Mouse (Mus musculus) left cerebral cortex, adult 2 months (tissue): ENCODE measurements at regions not wholly inside any gene's neighbourhood (a gene's known extent, or its start where the extent isn't known, plus 50 kb on each side); places are given as distances from the start of the nearest gene placed in this dataset.

ENCODE experiments used
- DNase-seq, 2 experiments: peaks; one replicate each; pipeline ENCODE4 v3.0.0; 2021 to 2022; ENCODE audit warnings: low spot score in 2 of 2, mixed read lengths in 1 of 2; ENCODE audit errors: extremely low spot score in 1 of 2
- H3K27ac ChIP-seq: fragments of 200-600 bp; 2 replicates; pipeline ENCODE4 v1.8.1; 2022
- H3K4me3 ChIP-seq: fragments of 200-600 bp; 2 replicates; pipeline ENCODE4 v1.8.1; 2022
- CTCF ChIP-seq: fragments of 200-600 bp; IDR thresholded peaks from 2 replicates; pipeline ENCODE4 v1.8.1; 2022; ENCODE audit warnings: antibody characterized with exemption, mild to moderate bottlenecking, moderate library complexity
- intact Hi-C: fragments of 180-260 bp; cut with DNase I; formaldehyde crosslinking; loops from one replicate; pipeline ENCODE4 v1.15.1; 2025

DNA sequence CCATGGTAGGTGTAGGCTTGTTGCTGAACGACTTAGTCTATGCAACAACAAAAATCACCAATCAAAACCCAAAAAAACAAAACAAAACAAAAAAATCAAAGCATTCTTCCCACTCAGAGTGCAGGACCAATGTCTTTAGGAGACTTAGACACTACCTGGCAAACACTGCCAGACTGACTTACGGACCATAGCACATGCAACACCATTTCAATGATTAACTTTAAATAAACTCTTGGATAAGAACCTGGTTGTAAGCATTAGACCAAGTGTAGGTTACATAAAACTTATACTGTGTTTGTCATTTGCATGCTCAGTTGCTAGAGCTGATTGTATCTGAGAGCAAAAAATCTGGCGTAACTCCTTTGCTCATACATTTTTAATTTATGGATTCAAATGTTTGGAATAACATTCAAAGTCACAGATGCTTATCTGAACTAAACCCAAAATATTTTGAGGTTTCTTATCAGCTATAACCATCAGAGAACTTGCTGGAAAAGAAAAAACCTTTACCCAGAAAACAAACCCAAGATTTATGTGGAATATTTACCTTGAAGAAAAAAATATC lies 174.5 kb upstream of the Dcn start:
- no peak for DNase-seq
- intact Hi-C loops: no loop called here
- no peak overlapping the region for H3K4me3 ChIP-seq
- H3K27ac ChIP-seq: no peak overlapping the region
- no peak for TF ChIP-seq CTCF

DNA sequence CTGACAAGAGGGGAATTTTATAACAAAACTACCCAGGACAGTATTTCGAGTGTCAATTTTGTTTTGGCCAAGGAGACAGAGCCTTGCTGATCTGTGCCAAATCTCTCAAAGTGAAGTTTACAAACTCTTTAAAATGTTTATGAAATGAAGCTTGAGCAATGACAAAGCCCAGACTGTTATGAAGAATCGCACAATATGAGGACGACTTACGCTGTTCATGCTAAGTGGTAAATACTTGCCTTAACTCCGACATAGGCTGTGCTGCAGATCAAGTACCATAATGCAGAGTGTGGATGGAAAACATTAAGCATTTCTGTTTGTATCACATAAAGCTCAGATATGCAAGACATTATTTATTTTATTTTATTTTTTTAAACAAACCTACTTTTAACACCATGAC lies 169.8 kb upstream of the Dcn start:
- TF ChIP-seq CTCF: no peak
- intact Hi-C loops: no loop called here
- DNase-seq: no peak
- H3K4me3 ChIP-seq: no peak overlapping the region
- no peak overlapping the region for H3K27ac ChIP-seq

DNA sequence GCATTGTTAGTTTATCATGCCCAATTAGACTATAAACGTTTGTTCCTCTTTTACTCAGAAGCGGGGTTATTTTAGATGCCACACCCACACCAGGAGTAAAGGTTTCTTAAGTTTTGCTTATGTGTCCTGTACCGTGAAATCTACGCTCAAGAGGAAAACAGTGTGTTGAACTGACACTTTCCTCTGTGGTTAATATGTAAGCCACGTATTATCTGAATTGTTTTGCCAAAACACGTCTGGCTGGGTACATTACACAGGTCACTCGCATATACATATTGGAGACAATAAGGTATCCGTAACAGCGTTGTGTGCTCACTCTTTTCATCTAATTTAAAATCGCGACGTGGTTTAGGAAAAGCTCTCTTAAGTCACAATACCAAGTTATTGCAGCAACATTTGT lies 166.9 kb upstream of the Dcn start:
- Histone ChIP-seq H3K4me3 (peak overlapping the region; percentile 55), H3K27ac (peak overlapping the region; percentile 92; the same call in 1 of the 2 replicates)
- no peak for TF ChIP-seq CTCF
- intact Hi-C loops: loop anchor here (2.0 kb wide), 1 partner anchor 234 kb away; no protein-coding TSS in a partner anchor
- DNase-seq: peak in 1 of 2 experiments; percentile 12

DNA sequence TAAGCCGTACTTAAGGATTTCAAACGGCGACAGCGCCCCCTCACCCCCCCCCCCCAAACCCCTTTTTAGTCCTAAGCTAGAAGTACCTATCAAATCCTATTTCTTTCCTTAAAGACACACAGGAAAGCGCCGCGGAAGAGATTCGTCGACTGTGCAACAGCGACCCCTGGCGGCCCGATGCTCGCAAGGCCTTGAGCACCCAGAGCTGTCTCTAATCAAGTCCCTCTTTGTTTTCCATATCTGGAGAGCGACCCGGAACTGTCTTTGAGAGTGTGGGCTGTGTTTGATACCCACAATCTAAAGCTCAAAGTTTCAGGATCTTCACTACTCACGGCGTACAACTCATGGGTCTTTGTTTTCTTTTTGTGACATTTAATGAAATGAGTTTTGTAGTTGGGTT lies 166.4 kb upstream of the Dcn start:
- Histone ChIP-seq H3K27ac (peak overlapping the region; percentile 92), H3K4me3 (peak overlapping the region; percentile 55)
- TF ChIP-seq CTCF: peak; percentile 91
- intact Hi-C loops: loop anchor here (1.0 to 2.0 kb wide), 5 partner anchors 234 to 1181 kb away; partner anchors contain the start of gene Btg1
- peak; percentile 92 to 95 for DNase-seq

DNA sequence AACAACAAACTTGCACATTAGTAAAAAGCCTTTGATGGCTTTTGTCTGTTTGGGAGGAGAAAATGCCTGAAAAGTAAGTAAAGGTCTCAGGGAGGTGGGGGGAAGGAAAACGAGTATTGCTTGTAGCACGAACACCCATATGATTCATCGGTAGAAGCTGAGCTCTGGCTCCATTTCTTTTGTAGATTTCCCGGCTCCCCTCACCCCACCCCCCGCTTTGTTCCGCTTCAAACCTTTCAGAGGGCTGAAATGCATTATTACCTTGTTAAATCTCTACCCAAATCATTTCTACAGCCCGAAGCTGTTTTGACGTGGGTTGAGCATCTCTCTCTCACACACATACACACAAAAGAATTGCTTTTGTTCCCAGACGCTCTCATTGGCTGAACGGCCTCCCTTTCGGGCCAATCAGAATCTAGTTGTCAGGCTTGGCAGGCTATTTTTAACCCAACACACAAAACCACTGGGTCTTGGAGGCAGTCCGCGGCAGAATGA lies 166.0 kb upstream of the Dcn start:
- intact Hi-C loops: loop anchor here (1.0 to 2.0 kb wide), 5 partner anchors 235 to 1181 kb away; partner anchors contain the start of gene Btg1
- H3K27ac ChIP-seq: peak overlapping the region; percentile 92
- H3K4me3 ChIP-seq: peak overlapping the region; percentile 55
- no peak for TF ChIP-seq CTCF
- peak; percentile 80 to 86 for DNase-seq

DNA sequence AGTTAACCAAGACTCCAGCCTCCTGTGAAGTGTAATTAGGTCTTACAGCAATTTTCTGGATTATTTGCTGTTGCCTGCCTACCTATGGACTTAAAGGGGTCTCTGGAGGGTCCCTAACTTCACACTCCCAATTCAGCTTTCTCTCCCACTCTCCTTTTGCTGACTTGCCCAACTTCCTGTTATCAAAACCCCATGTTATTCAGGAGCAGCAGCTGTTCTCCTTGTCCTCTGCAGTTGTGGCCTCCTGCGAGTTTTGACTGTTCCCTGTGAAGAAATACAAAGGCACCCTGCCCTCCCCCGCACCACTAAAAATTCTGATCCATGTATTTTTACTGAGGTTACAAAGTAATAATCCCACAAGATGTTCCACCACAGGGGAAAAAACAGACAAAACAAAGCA lies 146.8 kb upstream of the Dcn start:
- no peak for DNase-seq
- Histone ChIP-seq H3K27ac (no peak overlapping the region), H3K4me3 (no peak overlapping the region)
- intact Hi-C loops: no loop called here
- no peak for TF ChIP-seq CTCF

DNA sequence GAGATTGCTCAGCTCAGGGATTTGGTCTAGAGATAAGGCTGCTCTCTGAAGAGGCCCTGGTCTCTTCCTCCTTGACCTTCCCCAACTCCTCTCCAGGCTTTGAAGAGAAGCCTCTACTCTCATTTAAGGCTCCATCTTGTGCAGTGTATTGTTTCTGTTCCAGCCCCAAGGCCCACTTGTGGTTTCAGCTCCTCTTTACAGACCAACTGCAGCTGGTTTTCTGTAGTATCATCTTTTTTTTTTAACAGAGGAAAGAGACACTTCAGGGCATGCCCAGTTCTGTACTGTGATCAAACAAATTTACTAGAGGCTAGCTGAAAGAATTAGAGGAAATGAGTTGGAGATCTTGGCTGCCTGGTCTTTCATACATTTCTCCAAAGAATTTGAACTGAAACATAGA lies 145.4 kb upstream of the Dcn start:
- intact Hi-C loops: no loop called here
- no peak for TF ChIP-seq CTCF
- no peak overlapping the region for H3K4me3 ChIP-seq
- DNase-seq: no peak
- no peak overlapping the region for H3K27ac ChIP-seq

DNA sequence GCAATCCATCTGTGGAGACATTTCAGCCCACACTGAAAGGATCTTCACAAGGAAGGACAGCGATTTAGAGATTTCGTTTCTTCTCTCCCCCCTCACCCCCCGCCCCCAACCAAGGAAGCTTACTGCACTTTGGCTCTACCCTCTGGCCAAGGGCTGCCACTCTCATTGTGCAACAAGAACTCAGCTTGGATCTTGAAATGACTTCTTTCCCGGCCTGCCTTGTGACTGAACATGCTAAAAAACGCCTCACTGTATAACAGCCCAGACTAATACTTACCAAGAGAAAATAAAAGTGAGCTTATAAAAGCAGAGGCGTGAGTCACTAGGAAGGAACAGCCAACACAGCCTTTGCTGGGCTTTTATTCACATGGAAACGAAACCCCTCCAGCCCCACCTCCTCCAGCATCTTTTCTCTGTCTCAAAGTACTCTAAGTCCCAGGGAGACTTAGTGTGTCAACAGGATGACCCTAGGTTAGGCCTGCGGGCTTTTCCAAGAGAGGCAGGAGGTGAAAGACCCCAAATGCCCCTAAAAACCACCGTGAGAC lies 144.7 kb upstream of the Dcn start:
- H3K27ac ChIP-seq: no peak overlapping the region
- DNase-seq: no peak
- no peak for TF ChIP-seq CTCF
- no peak overlapping the region for H3K4me3 ChIP-seq
- intact Hi-C loops: no loop called here

DNA sequence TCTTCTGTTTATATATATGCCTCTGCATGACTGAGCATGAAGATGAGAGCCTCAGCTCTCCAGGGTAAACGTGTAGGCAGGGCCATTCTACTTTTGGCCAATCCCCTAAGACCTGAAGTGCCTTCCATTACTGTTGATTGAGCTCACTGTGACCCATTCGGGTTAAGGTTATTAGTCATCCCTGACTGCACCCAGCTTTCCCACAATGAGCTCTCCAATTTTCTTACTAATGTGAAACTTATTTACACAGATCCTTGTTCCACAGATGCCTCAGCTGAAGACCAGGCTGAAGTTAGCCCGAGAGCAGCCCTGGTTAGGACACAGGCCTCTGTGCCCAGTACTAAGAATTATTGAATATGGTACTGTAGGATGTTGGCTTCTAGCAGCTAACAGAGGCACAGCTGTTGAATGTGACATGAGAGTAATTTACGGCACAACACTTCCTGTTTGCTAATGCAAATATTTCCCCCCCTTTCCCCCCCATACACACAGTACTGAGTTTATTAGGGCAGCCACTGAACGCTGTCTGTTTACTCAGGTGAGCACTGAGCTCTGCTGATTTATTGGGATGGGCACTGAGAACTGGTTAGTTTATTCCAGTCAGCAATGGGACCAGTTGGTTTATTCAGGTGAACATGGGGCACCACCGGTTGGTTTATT lies 141.2 kb upstream of the Dcn start:
- intact Hi-C loops: no loop called here

DNA sequence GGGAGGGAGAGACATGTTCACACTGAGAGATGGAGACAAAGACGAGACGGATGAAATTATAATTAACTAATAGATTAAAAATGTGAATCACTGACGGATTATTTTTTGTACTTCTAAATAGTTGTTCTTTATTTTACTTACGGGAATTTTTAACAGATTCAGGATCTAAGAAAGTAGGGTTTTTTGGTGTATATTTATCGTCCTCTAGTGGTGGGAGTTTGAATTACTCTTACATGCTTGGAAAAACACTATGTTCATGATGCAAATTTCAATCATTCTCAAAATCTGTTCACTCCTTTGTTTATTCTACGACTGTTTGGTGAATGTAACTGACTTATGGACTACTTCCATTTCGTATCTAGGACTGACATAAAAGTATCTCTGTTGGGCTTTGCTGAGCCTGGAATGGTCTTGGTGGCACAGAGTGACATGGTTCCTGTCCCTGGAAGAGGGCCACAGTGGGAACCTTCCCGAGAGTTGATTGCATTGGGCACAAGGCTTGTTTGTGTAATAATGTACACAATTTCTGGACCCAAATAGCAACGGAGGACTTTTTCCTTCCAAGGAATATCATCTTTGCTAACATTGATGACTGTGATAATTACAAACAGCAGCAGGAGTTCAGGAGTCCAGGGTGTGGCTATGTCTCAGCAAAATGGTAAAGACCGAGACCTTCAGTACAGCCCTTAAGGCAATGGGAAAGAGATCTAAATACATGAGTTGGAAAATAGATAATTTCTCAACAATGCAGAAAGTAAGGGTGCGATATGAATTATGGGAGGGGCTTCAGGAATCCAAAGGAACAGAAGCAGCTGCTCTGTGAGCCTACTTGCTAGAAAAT lies 139.3 kb upstream of the Dcn start:
- TF ChIP-seq CTCF: peak; percentile 99
- no peak for DNase-seq
- Histone ChIP-seq H3K4me3 (no peak overlapping the region), H3K27ac (no peak overlapping the region)
- intact Hi-C loops: loop anchor here (1.0 to 2.0 kb wide), 2 partner anchors 1125 to 1208 kb away; no protein-coding TSS in a partner anchor

More for the DNA sequence above, 141.2 kb upstream of the Dcn start:
- Histone ChIP-seq H3K27ac (no peak overlapping the region), H3K4me3 (no peak overlapping the region)
- no peak for TF ChIP-seq CTCF
- DNase-seq: no peak

DNA sequence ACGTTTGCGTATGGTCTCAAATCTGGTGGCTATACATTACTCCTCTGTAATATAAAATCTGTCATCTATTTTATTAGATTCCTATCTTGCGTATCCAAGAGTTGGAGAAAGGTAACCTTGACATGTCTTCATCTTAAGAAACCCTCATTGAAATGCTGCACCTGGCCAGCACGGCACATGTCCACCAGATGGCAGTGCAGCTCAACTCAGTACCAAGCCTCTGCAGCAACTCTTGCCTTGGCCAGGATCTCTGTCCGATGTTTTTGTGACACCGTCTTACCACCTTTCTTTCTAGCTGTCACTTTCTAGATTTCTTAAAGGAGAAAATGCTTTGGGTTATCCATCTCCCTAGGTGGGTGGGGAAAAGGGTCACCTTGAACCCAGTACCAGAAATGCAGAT lies 134.1 kb upstream of the Dcn start:
- Histone ChIP-seq H3K27ac (no peak overlapping the region), H3K4me3 (no peak overlapping the region)
- peak; percentile 63 to 80 for DNase-seq
- intact Hi-C loops: loop anchor here (1.0 to 2.0 kb wide), 2 partner anchors 325 to 343 kb away; no protein-coding TSS in a partner anchor
- TF ChIP-seq CTCF: peak; percentile 94

DNA sequence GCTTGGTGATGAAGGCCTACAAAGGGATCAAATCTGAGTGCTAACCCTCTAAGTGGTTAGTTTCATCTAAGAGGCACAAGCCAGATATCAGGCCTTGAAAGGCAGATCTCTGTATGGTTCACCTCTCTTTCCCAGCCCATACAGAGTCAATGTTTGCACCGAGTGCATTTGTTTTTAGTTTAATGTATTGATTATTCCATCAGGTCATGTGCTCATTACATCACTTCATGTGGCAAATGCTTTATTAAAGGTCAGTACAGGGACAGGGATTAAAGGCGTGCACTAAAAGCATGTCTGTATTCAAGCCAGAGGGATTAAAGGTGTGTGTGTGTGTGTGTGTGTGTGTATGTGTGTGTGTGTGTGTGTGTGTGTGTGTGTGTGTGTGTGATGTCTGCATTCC lies 132.5 kb upstream of the Dcn start:
- TF ChIP-seq CTCF: no peak
- intact Hi-C loops: no loop called here
- no peak for DNase-seq
- H3K4me3 ChIP-seq: no peak overlapping the region
- H3K27ac ChIP-seq: no peak overlapping the region
